Mouse (Mus musculus): ENCODE results near the gene Mgat5b.
"Not testable (repeated sequence)": the region's sequence is repeated elsewhere in the genome, so short reads cannot be mapped to it uniquely, and the experiment has no call there.

Mgat5b gene

DNA sequence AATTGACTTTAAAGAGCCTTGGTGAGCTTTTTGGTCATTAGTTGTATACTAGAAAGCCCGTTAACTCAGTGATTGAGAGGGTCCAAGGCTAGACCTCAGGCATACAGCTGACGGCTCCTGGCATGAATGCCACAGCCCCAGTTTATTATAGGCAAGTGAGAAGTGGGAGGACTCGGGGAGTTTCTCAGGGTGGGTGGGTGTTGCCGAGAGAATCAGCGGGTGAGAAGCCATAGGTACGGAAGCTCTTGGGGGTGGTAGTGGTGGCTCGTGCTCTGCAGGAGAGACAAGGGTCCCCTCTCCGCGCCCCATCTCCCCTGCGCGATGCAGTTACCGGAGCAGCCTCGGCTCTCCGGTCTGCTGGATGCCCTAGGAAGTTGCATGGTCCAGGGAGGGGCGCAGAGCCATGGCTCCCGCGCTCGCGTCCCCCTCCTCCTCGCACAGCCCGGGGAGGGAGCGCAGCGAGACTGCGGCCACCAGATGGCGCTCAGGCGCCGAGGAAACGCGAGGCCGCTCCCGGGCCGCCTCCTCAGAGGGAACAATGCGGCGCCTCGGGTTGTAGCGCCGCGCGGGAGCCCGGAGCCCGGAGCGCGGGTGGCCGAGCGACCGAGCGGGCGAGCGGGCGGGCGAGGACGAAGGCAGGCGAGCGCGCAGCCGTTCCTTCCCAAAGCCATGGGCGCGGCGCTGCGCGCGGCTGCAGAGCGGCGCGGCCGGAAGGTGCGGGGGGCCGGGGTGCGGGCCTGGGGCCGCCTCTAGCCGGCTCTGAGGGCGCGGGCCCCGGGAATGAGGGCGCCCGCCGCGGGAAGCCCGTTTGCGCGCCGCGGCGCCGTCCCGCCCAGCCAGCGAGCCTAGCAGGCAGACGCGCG, at the start of gene Mgat5b:
Mgat5b (plus strand) TSS at position 541 of the 863 bp plus-strand sequence.
- DNase-seq (ENCODE audit: low spot score) = peak; percentile 93

DNA sequence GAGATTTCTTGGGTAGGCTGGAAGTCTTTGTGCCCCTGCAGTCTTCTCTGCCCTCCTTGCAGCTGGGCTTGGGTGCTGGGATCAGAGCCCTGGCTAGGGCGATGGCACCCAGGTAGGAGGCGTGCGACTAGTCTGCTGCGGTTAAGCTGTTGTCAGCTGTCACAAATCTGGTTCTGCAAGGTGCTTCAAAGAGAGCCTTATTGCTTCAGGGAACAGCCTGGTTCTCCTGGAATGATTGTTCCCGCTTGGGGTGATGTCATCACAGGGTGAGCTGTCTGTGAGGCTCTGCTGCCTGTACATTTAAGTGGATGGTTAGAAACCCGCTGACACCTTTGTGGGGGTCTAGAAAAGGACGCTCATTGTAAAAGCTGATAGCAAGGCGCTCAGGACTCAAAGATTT, 49.4 kb upstream of the Mgat5b start:
- DNase-seq (ENCODE audit: low spot score) = no peak

DNA sequence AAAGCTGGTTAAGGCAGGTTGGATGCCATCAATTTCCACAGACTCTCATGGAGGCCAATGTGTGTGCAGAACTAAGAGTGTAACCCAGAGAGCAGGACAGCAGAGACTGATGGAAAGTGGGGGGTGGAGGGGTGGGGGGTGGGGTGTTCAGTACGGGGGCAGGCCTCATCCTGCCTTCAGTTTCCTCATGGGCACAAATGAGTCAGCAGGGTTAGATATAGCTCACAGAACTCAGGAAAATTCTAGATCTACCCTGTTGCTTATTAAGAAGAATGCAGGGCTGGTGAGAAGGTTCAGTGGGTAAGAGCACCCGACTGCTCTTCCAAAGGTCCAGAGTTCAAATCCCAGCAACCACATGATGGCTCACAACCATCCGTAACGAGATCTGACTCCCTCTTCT, 49.0 kb upstream of the Mgat5b start:
- DNase-seq (ENCODE audit: low spot score) = no peak

DNA sequence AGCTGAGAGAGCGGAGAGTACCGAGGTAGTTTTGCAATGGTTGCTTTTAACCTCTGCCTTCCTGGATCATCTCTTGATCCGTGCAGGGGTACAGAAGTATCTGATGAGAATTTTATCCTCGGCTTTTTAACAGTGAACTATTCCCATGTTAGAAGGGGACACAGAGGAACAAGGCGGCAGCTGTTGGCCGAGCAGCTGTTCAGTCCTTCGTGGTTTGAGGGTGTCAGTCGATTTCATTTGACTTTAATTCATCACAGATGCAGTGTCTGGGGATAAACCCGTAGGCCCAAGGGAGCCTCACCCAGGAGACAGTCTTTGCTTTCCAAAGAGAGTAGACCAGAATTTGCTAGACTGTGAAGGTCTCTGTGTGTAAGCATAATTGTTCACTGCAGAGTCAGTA, 47.1 kb upstream of the Mgat5b start:
- DNase-seq (ENCODE audit: low spot score) = no peak

DNA sequence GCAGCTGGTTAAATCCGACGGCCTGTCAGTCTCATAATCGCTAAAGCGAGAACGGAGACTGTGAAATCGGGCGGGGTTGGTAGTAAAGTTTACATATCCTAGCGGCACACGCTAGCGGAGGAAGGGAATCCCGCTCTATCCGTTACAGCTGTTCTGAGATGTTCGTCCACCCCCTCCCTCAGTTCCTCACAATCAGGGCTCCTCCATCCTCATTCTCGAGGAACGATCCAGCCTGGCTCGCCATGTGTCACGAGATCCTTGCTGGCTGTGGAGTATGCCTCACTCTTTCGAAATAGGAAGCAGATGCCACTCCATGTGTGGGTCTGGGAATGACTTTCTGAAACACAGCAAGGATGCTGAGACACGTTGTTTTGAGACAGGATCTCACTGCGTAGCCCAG, 44.7 kb upstream of the Mgat5b start:
- DNase-seq (ENCODE audit: low spot score) = no peak

DNA sequence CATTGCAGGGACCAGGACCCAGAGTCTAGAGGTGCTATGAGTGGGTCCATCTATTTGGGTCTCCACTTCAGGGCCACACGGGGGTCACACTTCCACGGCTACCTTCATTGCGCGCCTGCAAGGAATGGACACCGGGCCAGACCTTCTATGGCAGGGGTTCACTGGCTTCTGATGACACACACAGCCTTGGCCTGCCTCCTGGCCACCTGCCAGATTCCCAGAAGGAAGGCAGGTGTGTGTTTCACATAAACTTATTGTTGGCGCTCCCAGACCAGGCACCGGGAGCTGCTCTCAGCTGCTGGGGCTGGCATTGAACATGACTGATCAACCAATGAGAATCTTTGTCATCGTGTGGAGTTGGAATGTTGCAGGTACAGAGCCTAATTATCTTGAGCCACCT, 40.2 kb upstream of the Mgat5b start:
- DNase-seq (ENCODE audit: low spot score) = no peak

DNA sequence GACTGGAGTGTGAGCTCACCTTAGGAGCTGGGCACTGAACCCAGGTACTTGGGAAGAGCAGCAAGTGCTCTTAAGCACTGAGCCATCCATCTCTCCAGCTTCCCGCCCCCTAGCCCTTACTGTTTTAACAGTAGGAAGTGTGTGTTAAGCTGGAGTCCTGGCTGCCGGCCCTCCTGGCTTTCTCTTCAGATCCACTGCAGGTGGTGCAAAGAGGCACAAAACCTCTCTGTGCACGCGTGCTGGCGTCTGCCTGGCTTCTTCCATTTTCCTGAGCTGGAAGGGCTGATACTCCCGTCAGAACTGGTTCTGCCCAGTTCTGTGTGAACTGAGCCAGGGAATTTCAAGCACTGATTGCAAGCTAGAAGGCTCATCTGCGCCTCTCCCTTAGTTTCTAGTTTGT, 37.8 kb upstream of the Mgat5b start:
- DNase-seq (ENCODE audit: low spot score) = no peak

DNA sequence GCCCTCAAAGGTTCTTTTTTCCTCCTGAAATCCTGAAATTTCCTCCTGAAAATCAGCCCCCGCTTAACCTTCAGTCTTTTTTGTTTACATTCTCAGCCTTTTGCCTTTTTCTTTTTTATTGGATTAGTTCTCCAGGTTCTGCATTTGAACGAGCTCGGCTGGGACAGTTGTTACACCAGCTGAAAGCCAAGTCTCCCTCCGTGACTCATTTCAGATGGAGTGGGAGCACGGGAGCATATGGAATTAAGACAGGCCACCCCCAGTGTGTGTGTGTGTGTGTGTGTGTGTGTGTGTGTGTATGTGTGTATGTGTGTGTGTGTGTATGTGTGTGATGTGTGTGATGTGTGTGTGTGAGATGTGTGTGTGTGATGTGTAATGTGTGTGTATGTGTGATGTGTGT, 37.2 kb upstream of the Mgat5b start:
- DNase-seq (ENCODE audit: low spot score) = no peak

DNA sequence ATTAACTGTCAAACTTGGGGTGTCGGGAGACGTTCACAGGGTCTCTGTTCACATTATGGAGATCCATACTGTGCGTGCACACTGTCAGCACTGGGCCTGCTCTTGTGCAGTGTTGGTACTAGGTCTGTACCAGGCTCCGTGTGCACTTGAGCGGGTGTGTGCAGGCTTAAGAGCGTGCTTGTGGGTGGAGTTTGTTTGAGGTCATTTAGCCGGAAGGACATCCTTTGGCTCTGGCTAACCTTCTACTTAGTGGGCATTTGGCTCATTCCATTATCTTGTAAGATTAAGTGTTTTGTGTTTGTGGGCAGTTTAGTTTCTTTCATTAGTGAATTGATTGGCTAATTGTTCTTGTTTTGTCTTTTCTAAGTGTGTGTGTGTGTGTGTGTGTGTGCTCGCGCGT, 36.2 kb upstream of the Mgat5b start:
- DNase-seq (ENCODE audit: low spot score) = no peak

DNA sequence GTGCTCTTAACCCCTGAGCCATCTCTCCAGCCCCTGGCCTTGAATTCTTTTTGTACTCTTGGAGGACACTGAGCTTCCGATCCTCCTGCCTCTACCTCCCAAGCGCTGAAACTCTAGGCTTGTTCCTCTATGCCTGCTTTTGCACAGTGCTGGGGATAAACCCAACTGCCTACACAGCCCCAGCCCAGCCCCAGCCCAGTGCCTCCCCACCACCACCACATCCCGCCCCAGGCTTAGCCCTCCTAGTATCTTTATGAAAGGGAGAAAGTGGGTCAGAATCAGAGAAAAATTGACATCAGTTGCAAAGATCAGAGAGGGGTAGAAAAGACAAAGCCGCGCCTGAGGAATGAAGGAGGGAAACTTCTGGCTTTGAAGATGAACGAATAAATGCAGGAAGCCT, 34.6 kb upstream of the Mgat5b start:
- DNase-seq (ENCODE audit: low spot score) = no peak

DNA sequence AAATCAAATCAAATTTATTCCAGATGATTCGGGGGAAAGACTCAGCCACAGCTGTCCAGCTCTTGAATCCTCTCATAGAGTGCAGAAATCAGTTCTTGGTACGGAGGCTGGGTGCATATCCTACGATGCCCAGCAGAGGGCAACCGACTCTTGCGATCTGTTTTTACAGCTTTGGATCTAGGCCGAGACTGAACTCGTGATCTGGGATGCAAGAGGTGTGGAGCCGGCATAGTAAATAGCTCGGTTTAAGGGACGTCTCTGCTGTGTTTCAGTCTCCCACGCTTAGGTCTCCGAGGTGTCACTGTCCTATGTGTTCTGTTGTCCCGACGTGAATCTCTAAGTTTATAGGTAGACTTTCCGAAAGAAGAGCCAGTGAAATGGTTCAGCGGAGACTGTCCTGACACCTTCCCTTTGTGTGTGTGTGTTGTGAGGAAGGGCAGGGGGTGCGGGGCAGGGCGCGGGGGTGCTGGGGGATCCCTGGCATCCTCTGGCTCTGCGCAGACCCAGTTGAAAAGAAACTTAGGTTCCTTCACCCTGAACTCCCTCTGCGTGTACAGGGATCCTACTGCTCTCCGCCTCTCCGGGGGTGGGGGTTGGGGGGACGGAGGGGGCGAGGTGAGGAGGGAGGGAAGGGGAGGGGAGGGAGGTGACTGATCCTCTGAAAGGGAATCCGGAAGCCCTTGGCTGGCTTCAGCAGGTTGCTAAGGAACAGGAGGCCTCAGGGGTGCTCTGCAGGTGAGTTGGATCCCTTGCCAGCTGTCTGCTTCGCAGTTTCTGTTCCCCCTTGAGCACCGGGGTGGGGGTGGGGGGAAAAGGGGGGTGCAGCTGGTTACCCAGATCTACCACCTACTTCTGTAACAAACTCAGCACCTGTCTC, 33.1 kb upstream of the Mgat5b start:
- DNase-seq (ENCODE audit: low spot score) = peak; percentile 87

DNA sequence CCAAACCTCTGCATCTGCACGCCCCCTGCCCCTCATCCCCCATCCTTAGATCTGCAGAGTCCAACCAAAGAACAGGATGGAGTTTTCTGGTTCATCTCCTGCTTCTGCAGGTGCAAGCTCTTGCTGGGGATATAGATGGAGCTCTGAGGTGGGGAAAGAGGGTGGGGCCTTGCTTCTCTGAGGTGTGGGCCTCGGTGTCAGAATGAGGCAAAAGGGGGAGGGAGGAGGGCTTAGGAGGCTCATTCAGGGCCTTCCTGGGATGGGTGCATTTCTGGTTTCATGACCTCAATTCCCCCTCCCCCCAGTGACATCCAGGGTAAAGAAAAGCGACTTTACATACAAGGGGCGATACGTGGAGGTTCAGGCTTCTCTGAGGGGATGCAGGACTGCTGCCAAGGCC, 31.5 kb upstream of the Mgat5b start:
- no peak for DNase-seq (ENCODE audit: low spot score)

DNA sequence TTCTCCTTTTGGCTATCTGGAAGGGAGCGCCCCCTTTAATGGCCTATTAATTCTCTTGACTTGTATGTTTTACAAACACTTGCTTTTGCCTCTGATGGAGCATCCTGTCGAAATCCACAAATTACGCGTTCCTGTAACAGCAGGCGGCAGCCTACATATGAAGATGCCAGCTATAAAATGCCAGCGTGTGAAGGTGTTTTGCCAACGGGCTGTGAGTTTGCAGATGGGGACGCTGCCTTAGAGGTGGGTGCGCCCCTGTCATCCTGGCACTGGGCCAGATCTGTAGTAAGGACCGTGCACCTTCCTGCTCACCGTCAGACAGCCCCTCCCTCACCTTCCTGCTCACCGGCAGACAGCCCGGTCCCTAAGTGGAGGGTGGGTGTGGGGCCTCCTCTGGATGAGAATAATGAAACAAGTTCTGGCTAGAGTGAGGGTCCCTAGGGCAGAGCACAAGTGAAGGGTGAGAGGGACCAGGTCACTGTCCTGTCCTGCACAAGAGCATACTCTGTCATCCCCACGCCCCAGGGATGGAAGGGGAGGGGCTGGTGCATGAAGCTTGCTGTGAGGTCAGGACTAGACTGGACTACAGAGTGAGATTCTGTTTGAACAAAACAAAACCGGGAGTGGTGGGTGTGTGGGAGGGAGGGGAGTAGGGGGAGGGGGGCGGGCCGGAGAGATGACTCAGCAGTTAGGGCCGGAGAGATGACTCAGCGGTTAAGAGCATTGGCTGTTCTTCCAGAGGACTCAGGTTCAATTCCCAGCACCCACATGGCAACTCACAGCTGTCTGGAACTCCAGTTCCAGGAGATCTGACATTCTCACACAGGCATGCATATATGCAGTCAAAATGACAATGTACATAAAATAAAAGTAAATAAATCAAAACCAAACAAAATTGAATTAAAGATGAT, 24.9 kb upstream of the Mgat5b start:
- DNase-seq (ENCODE audit: low spot score) = no peak

DNA sequence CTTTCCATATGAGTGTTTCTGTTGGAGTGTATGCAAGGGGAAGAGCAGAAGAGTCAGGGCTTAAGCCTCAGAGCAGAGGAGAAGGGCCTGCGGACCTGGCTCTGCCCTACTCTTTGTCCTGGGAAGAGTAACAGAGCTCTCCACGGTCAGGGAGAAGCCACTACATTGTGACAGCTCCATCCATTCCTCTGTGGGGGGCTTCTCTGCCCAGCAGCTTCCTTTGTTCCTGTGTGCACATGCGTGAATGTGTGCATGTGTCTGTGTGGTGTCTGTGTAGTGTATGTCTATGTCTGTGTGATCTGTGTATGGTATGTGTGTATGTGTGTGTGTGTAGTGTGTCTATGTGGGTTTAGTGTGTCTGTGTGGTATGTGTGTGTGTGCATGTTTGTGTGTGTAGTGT, 23.3 kb upstream of the Mgat5b start:
- no peak for DNase-seq (ENCODE audit: low spot score)

DNA sequence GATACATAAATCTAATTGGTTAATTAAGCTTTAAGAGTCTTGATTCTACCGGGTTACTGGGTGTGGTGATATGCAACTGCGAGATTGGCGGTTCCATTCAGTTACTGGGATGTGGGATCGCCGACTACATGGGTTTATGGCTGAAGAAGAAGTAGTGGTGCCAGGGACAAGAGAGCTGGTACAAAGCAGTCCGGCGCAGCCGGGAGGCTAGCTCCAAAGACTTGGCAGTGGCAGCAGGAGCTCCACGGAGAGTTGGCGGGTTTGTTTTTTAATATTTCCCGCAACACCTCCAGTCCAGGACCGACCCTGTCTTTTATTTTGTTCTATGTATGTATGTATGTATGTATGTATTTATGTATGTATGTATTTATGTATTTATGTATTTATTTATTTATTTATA, 19.4 kb upstream of the Mgat5b start:
- no peak for DNase-seq (ENCODE audit: low spot score)

DNA sequence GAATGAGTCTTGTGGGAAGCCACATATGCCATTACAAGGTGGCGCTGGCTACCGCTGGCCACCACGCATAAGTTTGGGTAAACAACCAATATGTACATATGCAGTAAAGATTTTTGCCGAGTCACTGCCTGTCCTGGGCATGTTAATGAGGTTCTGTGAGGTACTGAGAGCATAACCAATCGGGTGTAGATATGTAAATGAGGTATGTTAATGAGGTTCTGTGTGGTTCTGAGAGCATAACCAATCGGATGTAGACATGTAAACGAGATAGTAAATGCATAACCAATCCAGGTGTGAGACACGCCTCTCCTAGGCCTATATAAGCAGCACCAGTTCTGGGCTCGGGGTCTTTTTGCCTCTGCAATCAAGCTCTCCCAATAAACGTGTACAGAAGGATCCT, 16.1 kb upstream of the Mgat5b start:
- DNase-seq (ENCODE audit: low spot score) = not testable (repeated sequence)

DNA sequence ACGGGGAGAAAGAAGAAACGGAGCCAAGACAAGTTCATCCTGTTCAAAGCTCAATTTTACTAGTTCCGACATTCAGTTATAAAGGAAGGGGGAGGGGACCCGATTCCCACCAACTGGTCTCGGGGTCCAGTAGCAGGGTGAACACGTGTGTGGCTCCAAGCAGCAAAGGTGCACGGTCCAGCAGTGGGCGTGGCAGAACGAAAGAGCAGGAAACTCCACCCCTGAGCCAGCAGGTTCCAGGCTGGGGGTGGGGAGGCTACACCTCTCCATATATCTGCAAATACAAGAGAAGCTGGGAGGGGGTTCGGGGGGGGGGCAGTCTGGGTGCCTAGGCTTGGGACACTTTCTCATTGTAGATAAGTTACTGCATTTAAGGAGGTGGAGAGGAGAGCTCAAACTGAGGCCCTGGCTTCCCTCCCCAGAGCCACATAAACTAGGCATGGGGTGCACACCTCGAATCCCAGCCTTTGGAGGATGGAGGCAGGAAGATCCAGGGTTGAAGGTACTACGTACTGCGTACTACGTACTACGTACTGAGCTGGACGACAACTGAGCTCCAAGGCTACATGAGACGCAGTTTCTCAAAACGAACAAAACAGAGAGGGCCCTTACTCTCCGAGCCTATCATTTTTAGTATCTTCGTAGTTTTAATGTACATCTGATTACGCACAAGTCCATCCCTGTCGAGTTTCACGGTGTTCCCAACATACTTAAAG, 12.8 kb upstream of the Mgat5b start:
- DNase-seq (ENCODE audit: low spot score) = no peak

DNA sequence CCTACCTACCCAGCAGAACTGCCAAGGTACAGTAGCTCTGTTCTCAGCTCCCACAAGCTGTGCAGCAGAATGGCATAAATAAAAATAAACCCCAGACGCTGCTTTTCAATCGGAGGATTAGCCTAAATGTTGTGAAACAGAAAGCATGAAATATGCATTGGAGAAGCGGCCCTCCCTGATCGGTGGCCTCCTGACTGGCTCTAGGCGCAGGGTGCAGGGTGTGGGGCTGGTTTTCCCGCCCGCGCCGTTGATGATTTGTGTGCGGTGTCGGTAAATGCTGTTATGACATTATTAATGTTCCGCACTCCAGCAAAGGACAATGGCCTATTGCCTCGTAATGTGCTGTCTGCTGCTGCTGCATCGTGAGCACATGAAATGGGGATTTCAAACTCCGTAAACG, 5.1 kb upstream of the Mgat5b start:
- no peak for DNase-seq (ENCODE audit: low spot score)

DNA sequence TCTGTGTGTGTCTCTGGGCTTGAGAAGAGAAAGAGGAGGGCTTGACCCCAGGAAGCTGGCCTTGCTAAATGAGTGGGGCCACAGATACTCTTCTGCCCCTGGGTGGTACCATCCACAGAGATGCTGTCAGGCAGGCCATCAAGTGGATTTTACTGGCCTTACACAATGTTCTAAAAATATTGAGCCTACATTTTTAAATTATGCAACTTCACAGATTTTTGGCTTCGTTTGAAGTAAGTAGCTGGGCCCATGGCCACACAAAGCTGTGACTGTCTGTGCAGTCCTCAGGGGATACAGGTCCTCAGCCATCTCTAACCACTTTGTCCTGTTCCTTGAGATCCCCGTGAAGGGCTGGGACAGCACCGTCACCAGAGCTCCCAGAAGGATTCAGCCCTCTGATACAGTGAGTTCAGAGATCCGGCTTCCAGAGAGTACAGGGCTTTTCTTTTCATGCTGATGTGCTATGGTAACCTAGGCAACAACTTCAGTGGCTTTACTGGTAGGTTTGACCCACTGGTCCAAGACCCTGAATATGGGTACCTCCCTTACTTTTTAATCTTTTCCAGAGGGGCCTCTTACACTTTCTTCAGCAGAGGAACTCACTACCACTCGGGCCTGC, 4.3 kb upstream of the Mgat5b start:
- DNase-seq (ENCODE audit: low spot score) = no peak

DNA sequence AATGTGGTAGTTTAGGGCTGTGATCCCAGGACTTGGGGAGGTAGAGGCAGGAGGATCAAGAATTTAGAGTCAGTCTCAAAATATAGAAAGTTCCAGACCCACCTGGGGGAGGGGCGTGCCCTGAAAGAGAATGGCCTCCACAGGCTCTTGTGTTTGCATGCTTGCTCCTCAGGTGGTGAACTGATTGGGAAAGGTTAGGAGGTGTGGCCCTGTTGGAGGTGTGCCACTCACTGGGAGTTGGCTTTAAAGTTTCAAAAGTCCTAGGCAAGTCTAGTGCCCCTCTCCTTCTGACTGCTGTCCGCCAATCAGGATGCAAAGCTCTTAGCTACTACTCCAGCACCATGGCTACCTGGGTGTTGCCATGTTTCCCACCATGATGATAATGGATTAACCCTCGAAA, 3.4 kb upstream of the Mgat5b start:
- no peak for DNase-seq (ENCODE audit: low spot score)

DNA sequence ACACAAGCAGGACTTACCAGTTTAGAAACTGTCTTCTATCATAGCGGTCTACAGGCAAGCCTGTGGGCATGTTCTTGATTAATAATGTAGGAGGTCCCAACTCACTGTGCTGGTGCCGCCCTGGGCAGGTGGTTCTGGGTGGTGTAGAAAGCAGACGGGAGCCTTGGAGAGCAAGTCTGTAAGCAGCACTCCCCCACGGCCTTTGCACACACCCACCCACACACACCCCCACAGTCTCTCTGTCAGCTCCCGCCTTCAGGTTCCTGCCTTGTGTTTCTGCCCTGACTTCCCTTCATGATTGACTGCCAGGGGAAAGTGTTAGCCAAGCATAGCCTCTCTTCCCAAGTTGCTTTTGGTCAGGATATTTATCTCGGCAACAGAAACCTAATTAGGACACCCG, 1.3 kb upstream of the Mgat5b start:
- no peak for DNase-seq (ENCODE audit: low spot score)
